Mouse (Mus musculus) stomach, postnatal 0 days (tissue): ENCODE data around the gene Psen2.

Source experiments
- CTCF ChIP-seq: IDR thresholded peaks from 2 replicates; pipeline ENCODE4 v1.5.1; 2016; ENCODE audit warnings: antibody characterized with exemption, low read depth, mild to moderate bottlenecking, moderate library complexity
- EP300 ChIP-seq: optimal IDR thresholded peaks from 2 replicates; pipeline ENCODE3; 2016; ENCODE audit warnings: antibody characterized with exemption

DNA sequence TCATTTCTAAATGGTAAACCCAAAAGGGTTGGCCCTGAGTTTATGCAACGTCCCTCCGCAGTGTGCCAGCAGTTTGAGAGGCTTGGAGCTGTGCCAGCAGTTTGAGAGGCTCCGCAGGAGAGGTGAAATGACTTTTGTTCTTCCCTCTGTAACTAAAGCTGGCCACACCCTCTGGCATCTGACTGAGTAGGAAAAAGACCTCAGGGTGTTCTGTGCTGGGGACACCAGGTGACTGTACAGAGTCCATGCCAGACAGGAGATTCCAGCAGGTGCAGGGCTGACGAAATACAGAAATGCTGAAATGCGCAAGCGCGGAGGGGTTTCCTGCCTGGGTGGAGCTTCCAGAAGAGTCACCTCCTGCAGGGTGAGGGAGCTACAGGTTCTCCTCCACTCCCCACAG, 16.4 kb upstream of the Psen2 start:
- TF ChIP-seq EP300 (peak; percentile 62), CTCF (peak; percentile 17; the same call in 1 of the 2 replicates)
